Mouse (Mus musculus) liver, adult 2 months (tissue): ENCODE results near the gene Glod4.

Source experiments
- CTCF ChIP-seq: fragments of 200-500 bp; IDR thresholded peaks from 2 replicates; pipeline ENCODE4 v1.5.1; 2011; ENCODE audit warnings: low read depth, low read length, control low read depth
- POLR2A ChIP-seq: fragments of 200-500 bp; IDR thresholded peaks from 2 replicates; pipeline ENCODE4 v1.6.1; 2011; ENCODE audit warnings: low read length, control low read depth; ENCODE audit not compliant: insufficient read depth; ENCODE audit errors: extremely low read depth

DNA sequence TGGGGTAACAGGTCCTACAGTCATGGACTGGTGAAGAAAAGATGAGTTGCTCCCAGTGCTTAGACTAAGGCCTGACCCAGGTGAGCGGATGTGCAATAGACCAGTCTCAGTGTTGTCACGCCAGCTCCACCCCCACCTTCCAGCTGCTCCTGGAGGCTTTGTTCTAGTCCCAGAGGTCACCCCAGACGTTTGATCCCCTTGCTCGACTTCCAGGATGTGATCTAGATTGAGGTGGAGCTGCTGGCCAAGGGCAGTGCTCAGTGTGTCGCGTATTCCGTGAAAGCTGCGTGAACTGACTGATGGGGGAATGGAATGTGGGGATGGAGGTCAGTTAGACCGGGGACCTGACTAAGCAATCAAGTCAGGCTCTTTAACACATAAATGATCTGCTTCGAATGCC lies 43.8 kb upstream of the Glod4 start:
- no peak for TF ChIP-seq CTCF
- TF ChIP-seq POLR2A = no peak
